Mouse (Mus musculus) left cerebral cortex, adult 11 months (tissue): Measurements from ENCODE around the gene Ank3.

Source experiments
- DNase-seq: peaks from one replicate; pipeline ENCODE4 v3.0.0; 2022; ENCODE audit warnings: low spot score

Gene Ank3

DNA sequence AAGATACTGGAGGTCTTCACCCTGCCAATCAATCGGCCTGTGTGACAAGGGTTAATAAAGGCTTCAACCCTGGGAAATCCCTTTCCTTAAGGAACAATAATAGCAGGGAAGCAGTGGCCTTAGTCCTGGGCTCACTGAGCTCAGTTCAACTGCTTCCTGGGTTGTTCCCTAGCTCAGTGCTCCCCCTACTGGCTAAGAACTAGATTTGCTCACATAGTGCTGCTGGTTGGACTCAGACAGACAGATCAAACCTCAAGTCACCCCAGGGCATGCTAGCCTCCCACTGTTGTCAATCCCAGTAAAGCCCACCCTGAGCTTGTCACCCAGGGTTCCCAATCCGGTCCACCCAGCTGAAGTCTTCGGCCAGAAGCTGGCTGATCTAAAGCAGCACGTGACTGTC is 447.2 kb downstream of the Ank3 start:
- no peak for DNase-seq

DNA sequence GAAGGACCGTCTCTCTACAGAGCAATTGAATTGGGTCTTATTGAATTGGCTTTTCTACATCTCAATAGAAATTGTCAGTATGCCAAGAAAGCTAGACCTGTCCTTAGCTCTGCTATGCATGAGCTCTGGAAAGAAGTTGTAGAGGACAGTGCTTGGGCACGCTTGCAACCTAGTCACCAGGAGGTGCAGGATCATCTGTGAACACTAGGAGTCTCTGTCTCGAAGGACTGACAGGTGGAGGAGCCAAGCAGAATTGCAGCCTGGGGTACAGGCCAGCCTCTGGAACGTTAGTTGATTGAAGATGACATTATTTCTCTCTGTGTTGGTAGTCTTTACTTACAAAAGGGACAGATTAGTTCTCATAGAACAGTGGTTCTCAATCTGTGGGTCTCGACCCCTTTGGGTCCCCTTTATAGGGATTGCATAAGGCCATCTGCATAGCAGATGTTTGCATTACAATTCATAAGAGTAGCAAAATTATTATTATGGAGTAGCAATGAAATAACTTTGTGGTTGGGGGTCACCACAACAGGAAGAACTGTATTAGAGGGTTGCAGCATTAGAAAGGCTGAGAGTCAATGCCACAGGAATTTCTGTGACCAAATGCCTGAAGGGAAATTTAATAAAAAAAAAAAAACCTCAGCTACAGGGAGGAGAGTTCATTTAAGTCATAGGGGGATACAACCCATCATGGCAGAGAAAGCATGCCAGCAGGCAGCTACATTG is 454.0 kb downstream of the Ank3 start:
- no peak for DNase-seq

DNA sequence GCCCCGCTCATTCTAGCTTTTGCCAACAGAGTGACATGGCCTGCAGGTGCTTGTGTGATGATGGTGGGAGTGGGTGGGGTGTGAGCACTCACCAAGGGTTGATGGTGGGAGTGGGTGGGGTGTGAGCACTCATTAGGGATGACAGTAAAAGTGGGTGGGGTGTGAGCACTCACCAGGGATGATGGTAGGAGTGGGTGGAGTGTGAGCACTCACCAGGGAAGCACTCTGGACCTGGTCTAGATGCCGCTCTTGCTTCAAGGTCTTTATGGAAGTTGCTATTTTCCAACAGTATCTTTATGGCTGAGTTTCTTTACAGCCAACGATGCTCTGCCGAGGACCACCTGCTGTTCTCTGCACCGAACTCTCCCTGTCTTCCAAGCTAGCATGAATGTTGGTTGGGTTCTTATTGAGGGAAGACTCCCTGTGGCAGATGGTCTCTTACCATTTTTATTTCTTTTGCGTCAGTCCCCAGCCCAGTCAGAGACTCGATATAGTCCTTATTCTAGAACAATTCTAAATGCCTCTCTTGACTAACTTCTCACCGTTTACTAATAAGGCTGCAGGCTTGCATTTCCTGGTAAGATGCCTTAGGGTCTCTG is 456.1 kb downstream of the Ank3 start:
- no peak for DNase-seq

DNA sequence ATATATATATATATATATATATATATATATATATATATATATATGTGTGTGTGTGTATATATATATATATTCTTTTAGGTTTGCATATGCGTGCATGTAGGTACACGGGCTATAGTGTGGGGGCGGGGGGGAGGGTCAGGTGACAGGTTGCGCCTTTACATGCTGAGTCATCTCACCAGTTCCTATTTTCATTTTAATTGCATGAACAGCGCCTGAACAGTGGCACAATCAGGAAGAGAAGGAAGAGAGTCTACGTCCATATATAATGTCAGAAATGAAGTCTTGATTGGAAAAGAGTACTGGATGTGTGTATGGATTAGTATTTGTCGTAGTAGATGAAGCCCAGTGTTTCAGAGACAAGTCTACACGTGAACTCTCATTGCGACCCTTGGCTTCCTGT is 459.4 kb downstream of the Ank3 start:
- no peak for DNase-seq

DNA sequence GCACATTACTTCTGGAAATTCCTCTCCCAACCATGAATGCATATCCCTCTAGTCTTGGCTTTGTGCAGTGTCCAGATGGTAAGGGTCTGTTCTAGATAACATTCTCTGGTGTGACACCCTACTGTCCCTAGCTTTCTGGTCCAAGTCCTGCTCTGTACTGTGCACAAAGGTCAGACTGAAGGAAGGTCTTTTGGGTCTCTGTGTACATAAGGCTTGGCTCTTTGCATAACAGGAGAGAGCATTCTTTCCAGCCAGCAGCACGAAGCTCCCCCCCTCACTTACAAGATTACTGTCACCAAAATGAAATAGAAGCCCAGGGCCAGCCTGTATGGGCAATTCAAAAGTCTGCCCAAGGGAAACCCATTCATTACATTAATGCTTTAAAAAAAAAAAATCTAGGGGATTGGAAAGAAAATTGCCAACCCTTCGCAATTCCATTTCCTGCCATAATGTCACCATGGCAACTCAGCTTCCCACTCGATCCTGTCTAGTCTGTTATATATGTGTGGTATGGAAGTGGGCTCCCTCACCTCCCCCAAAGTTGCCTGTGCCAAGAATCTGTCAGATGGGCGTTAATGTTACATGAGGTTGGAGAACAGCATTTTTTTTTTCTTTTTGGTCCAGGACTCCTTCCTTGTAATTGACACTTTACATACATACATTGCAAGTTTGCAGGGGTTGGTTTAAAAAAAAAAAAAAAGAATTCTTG is 460.5 kb downstream of the Ank3 start:
- no peak for DNase-seq

DNA sequence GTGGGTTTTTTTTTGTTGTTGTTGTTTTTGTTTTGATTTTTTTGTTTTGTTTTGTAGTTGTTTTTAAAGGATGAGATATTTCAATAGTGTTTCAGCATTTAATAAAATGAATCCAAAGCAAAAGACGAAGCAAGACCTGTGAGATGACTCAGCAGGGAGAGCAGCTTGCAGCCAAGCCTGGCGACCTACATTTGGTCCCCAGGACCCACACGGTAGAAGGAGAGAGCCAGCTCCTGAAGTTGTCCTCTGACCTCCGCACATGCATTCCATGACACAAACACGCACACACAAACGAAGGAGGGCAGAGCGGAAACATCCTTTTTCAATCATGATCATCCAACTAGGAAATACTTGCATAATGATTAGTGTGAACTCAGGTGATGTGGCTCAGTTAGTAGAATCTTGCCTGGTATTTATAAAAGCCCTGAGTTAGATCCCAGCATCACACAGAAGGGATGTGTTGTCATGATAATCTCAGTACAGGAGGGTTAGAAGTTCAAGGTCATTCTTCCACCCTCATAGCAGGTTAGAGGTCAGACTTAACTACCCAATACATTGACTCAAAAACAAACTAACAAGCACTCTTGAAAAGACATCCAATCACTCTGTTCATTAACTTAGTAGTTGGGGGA is 461.4 kb downstream of the Ank3 start:
- DNase-seq = no peak

DNA sequence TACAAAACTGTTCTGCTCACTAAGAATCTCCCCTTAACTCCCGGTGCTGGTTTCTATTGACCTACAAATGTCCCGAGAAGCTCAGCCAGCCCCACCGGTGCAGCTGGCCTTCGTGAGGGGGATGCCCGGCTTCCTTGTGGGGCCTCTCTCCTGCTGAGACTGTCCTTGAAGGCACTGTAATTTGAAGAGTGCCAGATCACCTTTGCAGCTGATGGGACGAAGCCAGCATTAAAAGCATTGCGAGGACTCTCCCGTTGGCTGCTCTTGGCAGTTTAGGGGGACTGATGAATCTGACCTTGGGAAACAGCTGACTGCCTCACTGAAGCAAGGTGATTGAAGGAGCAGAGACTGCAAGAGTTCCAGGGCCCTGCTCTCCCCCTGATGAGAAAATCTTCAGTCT is 464.3 kb downstream of the Ank3 start:
- DNase-seq = no peak

DNA sequence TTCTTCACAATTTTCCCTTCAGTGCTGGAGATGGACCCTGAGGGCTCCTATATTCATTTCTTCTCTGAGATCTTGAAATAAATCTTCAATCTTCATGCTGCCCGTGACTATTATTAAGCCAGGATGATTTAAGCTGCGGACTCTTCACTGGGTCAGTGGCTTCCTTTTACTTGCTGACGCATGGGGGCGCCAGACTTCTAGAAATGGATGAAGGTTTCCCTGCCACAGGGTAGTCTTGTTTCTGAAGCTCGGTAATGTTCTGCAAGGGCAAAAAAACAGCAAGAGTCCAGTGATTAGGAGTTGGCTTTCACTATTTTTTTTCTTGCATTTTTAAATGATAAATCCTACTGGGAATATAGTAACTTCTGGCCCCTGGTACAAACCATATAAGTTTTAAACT is 471.8 kb downstream of the Ank3 start:
- peak; percentile 46 for DNase-seq

DNA sequence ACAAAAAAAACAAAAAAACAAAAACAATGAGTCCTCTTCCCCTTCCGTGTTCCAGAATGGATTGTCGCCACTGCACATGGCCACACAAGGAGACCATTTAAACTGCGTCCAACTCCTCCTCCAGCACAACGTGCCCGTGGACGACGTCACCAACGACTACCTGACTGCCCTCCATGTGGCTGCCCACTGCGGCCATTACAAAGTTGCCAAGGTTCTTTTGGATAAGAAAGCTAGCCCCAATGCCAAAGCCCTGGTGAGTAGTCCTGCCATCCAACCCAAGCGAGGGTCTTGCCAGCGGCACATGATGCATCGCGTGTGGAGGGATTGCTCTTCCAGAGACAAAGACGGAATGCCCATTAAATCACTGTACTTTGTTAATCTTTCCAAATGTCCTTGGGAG is 472.4 kb downstream of the Ank3 start:
- no peak for DNase-seq

DNA sequence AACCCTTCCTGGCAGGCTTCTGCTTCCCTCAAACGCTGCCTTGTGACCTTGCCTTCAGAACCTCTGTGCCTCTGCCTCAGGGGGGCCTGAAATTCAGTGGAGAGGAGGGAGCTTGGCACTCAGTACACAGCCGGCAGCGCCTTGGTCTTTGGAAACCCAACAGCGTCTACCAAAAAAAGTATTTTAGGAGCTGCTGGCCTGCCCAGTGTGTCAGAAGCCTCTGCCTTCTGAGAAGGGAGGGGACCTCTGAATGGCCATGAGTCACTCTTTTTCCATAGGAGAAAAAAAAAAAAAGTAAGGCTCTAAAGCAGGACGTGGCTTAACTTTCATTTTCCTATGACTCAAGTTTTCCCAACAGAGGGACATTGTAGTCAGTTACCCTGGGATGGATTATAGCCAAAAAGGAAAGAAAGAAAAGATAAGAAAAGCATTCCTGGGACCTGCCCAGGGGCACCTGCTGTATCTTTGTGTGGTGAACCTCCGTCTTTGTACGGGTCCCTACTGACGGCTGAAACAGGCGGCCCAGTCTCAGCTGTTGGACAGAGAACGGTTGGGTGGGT is 473.7 kb downstream of the Ank3 start:
- no peak for DNase-seq

DNA sequence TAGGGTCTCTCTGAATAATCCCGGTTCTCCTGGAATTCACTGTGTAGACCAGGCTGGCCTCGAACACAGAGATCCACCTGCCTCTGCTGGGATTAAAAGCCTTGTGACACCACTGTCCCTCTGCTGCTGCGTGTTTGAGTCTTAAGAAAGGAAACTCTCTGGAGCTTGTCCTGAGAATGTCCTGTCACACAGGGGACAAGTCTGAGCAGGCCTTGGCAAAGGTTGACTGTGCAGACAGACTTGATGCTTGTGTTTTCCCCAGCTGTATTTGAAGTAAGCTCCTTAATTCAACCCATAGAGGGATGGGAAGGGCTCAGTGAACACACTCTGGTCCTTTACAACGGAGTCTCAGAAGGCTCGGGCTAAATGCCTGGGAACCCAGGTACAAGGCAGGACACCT is 474.3 kb downstream of the Ank3 start:
- DNase-seq = no peak

DNA sequence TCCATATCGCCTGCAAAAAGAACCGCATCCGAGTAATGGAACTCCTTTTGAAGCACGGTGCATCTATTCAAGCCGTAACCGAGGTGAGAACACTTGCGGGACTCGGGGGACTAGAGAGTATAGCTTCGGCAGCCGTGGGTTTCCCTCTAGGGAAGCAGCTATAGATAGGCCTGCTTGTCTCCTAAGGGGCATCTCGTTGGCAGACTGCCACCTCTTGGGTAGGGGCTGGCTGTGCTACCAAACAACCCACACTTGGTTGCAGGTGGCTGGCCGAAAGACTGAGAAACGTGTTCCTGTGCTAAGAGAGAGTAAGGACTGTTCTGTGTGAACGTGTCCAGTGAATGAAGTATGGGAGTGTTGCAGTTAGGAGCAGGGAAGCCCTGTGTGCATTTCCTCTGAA is 476.2 kb downstream of the Ank3 start:
- no peak for DNase-seq

DNA sequence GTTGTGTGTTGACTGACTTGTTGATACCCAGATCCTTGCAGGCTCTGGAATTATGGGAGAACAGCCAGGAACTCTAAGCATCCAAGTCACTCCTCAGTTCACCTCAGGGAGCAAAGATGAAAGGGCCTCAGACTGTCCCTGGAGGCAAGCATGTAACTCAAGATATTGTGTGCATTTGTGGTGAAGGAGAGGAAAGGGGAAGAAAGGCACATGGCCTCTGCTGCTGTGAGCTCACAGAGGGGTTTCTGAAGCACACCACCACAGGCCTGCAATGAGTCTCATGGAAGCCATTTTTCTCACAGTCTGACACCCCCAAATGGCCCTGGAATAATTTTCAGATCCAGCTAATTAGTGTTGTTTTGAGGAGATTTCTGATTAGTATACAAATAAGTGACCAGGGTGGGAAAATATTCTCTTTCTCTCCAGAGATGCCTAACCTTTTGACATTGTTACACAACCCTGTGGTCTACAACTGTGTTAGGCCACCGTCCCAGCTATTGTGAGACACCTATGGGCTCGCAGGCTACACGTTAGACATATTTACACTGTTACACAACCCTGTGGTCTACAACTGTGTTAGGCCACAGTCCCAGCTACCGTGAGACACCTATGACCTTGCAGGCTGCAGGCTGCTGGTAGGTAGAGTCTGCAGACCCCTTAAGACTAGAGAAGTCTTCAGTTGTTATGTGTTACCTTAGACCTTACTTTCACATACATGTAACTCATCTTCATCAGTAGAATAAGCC is 485.5 kb downstream of the Ank3 start:
- no peak for DNase-seq

DNA sequence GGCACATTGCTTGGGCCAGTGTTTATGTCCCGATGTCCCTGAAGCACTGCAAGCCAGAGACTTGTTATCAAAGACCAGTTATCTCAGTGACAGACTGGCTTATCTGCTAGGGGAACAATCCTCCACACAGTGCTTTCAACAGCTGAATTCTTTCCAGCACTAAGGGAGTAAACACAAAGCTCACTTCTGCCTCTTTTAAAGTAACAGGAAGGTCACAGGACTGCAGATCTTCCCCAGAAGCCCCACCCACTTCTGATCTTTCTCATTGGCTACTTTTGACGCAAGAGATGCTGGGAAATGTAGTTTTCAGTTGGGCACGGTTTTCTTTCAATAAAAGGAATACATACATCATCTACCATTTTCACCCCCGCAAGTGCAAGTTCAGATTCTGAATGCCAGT is 489.8 kb downstream of the Ank3 start:
- no peak for DNase-seq

DNA sequence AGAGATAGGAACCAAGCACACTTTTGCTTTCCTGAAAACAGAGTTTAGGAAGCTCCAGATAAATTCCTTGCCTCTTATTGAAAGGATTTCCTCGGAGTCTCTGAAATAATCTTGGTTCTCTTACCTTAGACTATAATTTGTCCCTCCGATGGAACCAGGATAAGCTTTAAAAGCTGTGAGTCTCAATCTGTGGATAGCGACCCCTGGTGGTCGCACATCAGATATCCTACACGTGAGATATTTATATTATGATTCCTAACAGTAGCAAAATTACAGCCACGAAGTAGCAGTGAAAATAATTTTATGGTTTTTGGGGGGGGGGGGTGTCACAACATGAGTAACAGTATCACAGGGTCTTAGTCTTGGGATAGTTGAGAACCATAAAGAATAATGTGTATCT is 491.2 kb downstream of the Ank3 start:
- DNase-seq = no peak

DNA sequence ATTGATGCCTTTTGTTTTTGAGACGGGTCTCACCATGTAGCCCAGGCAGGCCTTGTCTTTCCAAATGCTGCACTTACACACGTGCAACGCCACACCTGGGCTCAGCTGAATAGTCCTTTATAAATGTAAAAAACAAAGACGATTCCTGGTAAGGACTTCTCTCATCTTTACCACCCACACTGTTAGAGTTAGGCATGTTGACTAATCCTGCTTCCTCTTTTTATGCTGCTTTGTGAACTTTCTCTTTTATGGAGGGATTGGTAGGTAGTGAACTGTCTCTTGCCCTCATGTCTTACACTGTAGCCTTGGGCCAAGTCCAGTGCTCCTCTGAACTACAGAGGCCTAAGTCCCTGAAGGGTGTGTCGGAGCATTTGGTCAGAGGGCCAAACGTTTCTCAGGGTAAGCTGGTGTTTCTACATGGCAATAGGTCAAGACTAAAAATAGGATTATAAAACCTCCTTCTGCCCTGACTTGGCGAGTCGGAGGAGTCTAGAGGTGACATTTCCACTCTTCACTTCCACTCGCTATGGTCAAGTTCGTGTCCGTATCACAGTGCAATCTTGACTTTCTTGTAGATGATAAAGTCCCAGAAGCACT is 491.9 kb downstream of the Ank3 start:
- DNase-seq = no peak

DNA sequence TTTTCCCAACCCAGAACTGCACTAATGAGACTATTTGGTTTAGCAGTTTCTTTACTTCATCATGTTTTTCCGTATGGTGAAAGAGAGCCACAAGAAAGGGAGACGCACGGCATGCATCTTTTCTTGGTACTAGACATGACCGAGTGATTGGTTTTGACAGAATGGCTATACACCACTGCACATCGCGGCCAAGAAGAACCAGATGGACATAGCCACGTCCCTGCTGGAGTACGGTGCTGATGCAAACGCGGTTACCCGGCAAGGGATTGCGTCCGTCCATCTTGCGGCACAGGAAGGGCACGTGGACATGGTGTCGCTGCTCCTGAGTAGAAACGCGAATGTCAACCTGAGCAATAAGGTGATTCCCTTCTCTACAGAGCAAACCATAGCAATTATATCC is 493.6 kb downstream of the Ank3 start:
- DNase-seq = no peak

DNA sequence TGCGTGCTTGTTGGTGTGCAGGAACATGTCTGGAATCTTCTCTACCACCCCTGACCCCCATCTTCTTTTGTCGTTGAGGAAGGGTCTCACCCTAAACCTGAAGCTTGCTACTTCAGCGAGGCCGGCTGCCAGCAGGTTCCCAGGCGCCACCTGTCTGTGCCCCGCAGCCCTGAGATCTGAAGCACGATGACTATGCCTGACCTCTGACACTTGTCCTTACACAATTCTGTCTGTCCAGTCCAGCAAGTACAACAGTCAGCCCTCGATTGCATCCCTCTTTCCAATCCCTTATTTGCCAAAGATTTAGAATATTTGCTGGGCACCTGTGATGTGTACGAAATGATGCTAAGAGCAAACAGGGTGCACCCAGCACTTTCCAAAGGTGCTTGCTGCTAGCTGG is 497.0 kb downstream of the Ank3 start:
- no peak for DNase-seq

DNA sequence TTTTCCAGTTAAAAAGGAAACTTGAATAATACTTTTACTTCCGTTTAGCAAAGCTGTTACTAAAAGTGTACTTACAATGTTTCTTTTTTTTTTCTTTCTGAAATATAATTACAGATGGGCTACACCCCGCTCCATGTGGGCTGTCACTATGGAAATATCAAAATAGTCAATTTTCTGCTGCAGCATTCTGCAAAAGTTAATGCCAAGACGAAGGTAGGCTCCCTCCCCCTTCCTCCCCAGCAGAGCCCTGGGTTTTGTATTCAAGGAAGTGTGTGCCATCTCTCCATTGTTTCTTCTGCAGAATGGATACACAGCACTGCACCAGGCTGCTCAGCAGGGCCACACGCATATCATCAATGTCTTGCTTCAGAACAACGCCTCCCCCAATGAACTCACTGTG is 499.4 kb downstream of the Ank3 start:
- DNase-seq = no peak

DNA sequence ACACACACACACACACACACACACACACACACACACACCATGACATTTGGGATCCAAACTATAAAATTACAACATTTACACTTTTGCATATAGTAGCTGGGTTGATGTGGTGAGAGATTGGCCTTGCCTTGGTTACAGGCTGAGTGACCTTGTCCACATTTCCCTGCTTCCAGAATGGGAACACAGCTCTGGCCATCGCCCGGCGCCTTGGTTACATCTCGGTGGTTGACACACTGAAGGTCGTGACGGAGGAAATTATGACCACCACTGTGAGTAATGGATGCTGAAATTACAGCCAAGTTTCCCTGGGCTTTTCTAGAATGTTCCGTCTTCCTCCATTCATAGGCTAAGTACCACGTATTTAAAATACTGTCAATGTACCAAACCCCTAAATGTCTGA is 500.2 kb downstream of the Ank3 start:
- no peak for DNase-seq

DNA sequence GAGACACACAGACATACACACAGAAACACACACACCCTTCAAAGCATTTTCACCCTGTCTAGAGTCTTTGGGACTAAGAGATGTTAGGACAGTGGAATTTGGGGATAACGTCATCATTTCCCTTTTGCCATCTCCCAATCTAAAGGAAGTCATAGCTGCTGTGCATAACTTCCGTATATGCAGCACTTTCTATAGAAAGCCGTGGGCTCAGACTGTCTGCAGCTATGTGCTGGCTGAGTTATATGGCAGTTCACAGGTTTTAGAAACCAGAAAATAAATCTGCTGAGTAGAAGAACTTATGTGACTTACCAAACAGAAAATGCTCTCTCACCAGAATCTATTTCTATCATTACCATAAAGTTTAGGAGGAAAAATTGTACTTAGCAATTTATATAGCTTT is 501.2 kb downstream of the Ank3 start:
- no peak for DNase-seq

DNA sequence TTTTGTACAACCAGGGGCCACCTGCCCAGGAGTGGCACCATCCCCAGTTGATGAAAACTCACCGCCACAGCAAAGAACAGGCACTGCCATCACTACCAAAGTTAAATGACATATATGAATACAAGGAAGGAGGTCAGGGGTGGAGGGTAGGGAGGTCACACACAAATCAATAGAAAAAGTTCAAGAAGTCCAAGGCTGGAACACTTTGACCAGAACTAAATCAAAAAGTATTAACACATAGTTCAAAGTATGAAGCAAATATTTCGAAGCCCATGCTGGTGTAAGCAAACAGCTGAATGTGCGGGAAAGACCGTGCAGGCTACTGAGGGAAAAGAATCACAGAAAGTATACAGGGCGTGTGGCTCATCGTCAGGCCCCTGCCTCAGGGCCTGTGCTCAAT is 503.5 kb downstream of the Ank3 start:
- no peak for DNase-seq
